Mouse (Mus musculus): ENCODE measurements around the gene Tppp.
"Not testable (repeated sequence)": the region's sequence is repeated elsewhere in the genome, so short reads cannot be mapped to it uniquely, and the experiment has no call there.

The Tppp gene

DNA sequence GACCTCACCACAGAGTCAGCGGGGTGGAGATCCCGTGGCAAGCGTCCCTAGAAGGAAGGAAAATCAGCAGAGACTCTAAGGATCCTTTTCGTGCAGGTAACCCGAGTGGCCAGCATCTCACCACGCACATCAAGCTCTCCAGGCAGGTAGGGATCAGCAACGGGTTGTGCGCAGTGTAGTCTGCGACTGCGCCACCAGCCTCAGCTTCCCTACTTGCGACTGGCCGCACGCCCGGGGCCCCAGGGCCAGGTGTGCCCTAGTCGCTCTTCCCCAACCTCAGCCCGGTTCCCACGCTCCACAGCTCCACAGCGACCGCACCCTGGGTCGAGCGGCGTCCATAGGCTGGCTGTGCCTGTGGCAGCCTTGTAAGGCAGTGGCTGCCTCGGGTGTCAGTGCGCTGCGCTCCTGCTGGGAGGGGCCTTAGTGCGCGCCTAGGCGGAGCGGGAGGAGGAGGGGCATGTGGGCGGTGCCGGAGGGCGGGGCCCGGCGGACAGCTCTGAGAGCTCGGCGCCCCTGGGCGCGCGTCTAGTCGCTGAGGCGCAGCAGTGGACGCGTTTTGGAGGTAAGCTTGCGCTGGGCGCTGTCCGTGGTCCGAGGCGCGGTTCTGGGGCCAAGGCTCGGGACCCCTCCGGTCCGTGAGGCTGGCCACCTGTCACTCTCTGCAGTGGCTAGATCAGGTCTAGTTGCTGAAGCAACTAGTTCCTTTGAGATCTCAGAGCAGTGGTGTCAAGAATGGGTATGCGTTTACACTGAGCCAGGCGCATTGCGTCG is at the start of gene Tppp:
Tppp (plus strand) TSS at position 460 of the 771 bp plus-strand sequence.
- peak; percentile 93 to 95 for DNase-seq (ENCODE audit: low spot score in 2 of 2)

DNA sequence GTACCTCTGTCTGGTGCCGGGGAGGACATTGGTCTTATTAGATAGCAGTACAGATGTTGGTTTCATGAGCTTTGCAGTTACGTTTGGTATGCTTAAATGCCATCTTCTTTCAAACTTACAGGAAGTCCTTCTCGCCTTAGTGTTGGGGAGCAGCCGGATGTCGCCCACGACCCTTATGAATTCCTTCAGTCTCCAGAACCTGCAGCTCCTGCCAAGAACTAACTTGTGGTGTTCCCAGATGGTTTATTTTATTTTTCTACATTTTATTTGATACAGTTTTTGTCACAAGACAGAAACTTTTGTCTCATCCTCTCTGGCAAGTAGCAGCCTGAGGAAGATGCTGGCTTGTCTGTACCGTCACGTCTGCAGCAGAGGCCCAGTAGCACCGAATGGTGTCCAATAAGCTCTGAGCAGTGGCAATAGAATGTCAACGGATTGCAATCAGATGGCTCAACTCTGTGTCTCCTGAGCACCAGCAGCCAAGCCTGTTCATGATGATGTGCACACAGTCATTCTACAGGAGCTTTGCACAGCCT is 49.0 kb upstream of the Tppp start:
- DNase-seq (ENCODE audit: low spot score in 2 of 2), result no peak

GRCm38 (mm10) chr13:73961177-73961576 is 48.0 kb upstream of the Tppp start:
- no peak for DNase-seq (ENCODE audit: low spot score in 2 of 2)

GRCm38 (mm10) chr13:73963551-73963950 is 45.7 kb upstream of the Tppp start, which contains the start of gene Zdhhc11:
Gene Zdhhc11 (plus strand): TSS chr13:73963851.
- no peak for DNase-seq (ENCODE audit: low spot score in 2 of 2)

DNA sequence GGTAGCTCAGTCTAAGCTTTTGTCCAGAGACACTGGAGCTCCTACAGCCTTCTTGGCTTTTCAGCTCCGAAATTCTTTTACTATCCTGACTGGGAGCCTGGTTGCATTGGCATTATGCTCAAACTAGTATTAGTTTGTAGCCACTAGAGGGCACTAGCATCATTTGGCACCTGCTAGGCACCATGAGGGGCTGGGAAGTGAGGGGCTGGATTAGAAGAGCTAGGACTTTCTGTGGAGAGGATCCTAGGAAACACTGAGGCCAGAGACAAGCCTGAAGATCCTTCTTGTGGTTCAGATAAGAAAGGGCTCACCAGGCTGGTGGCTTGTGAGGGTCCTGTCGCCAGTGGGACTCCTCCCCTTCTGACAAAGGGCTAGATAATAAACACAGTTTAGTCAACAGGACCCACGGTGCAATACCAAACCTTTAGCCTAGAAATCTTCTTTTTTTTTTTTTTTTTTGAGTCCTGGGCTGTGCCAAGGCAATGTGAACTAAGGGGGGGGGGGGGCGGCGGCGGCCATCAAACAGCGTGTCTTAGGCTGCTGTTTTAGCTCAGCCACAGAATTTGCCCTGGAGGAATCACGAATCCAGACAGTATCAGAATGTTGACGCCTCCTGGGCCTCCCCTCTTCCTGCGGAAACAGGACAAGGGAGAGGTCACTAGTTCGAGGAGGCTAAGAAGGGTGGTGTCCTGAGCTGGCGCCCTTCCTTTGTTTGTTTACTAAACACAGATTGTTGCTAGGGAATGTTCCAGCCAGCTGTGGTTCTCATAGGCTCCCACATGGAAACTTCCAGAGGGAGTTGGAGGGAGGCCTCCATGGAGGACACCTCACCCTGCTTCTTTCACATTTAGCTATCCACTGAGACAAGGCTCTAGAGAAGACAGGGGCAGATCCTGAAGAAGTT is 38.4 kb upstream of the Tppp start:
- DNase-seq (ENCODE audit: low spot score in 2 of 2), result no peak

DNA sequence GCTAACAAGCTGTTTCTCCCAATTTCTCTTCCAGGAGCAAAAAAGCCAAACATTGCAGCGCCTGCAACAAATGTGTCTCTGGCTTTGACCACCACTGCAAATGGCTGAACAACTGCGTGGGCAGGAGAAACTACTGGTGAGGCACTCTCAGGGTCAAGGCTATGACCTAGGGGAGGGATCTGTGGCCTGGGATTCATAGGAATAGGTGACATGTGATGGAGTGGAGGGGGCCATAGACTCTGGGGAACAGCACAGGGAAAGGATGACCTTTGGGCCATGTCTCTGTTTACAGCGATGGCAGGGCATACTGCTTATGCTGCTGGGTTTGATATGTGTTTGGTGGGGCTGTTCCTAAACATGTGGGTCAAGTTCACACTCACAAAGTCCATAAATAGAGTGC is 34.7 kb upstream of the Tppp start:
- DNase-seq (ENCODE audit: low spot score in 2 of 2), result no peak

- no peak for DNase-seq (ENCODE audit: low spot score in 2 of 2)
Observed at GRCm38 (mm10) chr13:73976935-73977334, 32.3 kb upstream of the Tppp start.

DNA sequence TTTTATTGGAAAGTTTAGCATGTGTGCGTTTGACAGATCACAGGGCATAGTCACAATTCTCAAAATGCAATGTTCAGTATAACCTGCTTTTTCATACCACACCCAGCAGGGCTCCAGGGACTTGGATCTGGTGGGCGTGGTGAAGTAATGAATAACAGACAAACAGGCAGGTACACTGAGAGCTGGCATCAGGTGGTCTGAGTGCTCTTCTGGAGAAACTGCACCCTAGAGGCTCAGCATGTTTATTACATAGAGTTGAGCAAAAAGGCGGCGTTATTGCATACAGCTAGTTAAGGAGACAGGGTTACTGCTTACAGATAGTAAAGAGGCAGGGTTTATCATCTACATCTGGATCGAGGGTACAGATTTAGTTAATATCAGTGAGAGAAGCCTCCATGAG is 18.9 kb upstream of the Tppp start:
- no peak for DNase-seq (ENCODE audit: low spot score in 2 of 2)

GRCm38 (mm10) chr13:73990761-73991160 is 18.4 kb upstream of the Tppp start:
- DNase-seq (ENCODE audit: low spot score in 2 of 2), result no peak

GRCm38 (mm10) chr13:73991267-73991666 is 17.9 kb upstream of the Tppp start:
- no peak for DNase-seq (ENCODE audit: low spot score in 2 of 2)

GRCm38 (mm10) chr13:73996456-73996855 is 12.8 kb upstream of the Tppp start:
- DNase-seq (ENCODE audit: low spot score in 2 of 2), result no peak

GRCm38 (mm10) chr13:74000519-74000918 is 8.7 kb upstream of the Tppp start:
- DNase-seq (ENCODE audit: low spot score in 2 of 2), result no peak

DNA sequence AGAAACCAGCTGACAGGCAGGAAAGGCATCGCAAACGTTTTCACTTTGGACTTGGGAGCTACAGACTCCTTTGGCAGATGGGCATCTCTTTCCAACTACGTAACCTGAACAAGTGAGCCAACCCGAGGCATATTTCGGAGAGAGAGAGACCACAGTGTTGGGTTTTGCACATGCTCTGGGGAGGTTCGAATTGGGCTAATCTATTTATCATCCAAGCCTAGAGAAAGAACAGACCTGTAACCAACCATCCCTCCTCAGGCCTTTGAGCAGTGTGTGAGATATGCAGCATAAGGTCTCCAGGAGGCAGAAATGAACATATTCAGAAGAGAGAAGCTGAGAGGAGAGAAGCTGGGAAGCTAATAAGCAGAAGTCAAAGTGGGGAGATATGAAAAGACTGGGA is 8.2 kb upstream of the Tppp start:
- no peak for DNase-seq (ENCODE audit: low spot score in 2 of 2)

DNA sequence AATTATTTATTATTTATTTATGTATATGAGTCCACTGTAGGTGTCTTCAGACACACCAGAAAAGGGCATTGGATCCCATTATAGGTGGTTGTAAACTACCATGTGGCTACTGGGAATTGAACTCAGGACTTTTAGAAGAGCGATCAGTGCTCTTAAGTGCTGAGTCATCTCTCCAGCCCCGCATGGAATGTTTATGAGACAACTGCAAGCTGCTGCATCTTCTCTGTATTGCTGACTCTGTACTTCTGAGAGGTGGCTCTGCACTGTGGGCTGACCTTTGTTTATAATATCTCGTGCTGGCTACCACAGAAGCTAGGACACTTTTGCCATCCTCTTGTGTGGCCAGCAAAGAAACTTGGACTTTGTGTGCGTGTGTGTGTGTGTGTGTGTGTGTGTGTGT is 7.7 kb upstream of the Tppp start:
- no peak for DNase-seq (ENCODE audit: low spot score in 2 of 2)

- not testable (repeated sequence) for DNase-seq (ENCODE audit: low spot score in 2 of 2)
Observed at GRCm38 (mm10) chr13:74006881-74007280, 2.3 kb upstream of the Tppp start.

GRCm38 (mm10) chr13:74008216-74008615 is 991 bp upstream of the Tppp start:
- DNase-seq (ENCODE audit: low spot score in 2 of 2), result not testable (repeated sequence)

DNA sequence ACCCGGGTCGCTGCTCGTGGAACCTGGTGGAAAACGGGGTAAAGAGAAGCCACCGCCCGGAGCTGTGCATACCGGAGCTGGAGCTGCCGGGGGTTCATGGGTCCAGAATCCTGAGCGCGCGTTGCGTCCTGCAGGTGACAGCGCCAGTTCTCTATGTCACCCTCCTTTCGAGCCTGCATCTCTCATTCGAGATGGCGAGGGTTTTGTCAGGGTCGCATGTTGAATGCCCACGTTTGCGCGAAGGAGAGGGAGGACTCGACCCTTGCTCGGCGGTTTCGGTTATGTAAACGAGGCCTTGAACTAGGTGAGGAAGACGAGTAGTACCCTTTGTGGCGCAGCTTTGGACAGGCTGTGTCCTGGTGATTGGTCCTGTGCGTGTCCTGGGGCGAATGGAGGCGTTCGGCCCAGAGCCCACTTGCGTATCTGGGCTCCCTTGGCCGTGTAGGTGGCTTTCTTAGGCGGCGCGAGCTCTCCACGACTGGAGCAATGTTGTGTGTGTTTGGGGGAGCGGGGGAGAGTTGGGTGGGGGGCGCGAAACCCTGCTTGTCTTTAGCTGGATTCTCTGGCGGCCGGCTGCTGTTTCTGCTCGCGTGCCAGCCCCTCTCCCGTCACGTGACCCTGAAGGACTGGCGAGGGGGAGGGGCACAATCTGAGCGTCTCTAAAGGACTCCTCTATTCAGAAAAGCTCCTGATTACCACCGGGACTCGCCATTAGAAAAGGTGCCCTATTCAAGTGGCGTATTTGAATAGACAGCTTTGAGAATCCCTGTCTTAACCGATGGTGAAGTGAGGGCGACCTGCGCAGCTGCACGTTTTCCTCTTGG is 796 bp downstream of the Tppp start:
- peak; percentile 79 to 81 for DNase-seq (ENCODE audit: low spot score in 2 of 2)

- peak; percentile 46 to 67 for DNase-seq (ENCODE audit: low spot score in 2 of 2)
Observed at GRCm38 (mm10) chr13:74010678-74011077, 1.5 kb downstream of the Tppp start.

DNA sequence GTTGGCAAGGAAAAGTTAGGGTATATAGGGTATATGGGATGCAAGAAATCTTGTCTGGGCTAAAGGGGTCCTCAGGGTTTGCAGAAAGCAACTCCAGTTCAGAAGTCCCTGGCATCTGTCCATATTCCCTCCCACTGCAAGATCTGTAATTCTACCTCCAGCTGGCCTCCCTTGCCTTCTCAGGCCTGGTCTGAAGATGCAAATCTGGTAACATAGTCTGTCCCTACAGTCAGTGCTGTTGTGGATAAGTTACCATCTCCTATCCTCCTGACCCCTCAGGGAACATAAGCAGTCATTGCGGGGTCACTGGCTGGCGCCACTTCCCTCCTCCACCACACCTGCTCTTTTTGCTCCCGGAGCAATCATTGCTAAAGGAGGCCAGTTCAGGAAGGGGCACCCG is 6.7 kb downstream of the Tppp start:
- no peak for DNase-seq (ENCODE audit: low spot score in 2 of 2)

- DNase-seq (ENCODE audit: low spot score in 2 of 2), result no peak
Observed at GRCm38 (mm10) chr13:74017426-74017825, 8.2 kb downstream of the Tppp start.

DNA sequence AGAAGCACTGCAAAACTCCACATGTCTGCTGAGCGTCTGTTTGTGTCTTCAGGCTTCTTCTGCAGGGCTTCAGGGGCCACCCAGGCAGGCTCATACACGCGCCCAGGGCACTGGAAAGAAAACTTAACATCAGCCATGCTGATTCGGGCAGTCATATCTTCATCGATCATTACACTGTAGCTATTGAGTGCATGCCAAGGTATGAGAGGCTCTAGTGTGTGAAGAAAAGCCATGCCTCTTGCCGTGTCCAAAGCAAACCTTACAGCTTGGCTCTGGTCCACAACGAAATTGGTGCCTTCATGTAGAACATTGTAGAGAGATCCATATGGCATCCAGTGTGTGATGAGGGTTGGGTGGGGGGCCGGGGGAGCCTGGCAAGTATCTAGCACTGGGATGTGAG is 9.8 kb downstream of the Tppp start:
- not testable (repeated sequence) for DNase-seq (ENCODE audit: low spot score in 2 of 2)

Data from right cerebral cortex, postnatal 36 days (tissue).